Mouse (Mus musculus): ENCODE measurements around the gene Npnt. TPM values are rescaled to one million over a fixed set of nuclear protein-coding genes. Genes with fewer than 3 reads are reported as not detected.

The Npnt gene
- polyA plus RNA-seq, 1 experiment from 2014 or later, result 25.6 TPM

Other genes starting within 250 kb of the Npnt start
- 12.0 and 12.9 TPM in 2 replicates for gene Ints12, start 141.5 kb upstream of the Npnt start, polyA plus RNA-seq (2015; fragmentation: Nextera tagmentation; extraction: Ambion mirVana)
- 3.4 and 3.8 TPM in 2 replicates for gene Gstcd, start 141.7 kb upstream of the Npnt start, polyA plus RNA-seq (2015; fragmentation: Nextera tagmentation; extraction: Ambion mirVana)

Data from heart, embryonic 13.5 days (tissue).